Mouse (Mus musculus) layer of hippocampus, adult 2 months (tissue): Measurements from ENCODE around the gene Map4k1. TPM values are rescaled to one million over a fixed set of nuclear protein-coding genes. Genes with fewer than 3 reads are reported as not detected.

Experiments used
- DNase-seq, 2 experiments: peaks; one replicate each; pipeline ENCODE4 v3.0.0; 2022; ENCODE audit warnings: low spot score in 2 of 2
- H3K27ac ChIP-seq: fragments of 200-600 bp; 2 replicates; pipeline ENCODE4 v1.8.1; 2022
- H3K4me3 ChIP-seq: fragments of 200-600 bp; 2 replicates; pipeline ENCODE4 v1.8.1; 2022; ENCODE audit warnings: mild to moderate bottlenecking
- CTCF ChIP-seq: fragments of 200-600 bp; conservative IDR thresholded peaks from 2 replicates; pipeline ENCODE4 v1.8.1; 2022; ENCODE audit warnings: antibody characterized with exemption, mild to moderate bottlenecking, moderate library complexity
- total RNA-seq, 2 experiments: library from RNA; stranded (reverse); gene quantifications; 2 replicates each; pipeline ENCODE4 v1.2.3; 2021

Map4k1 gene
- total RNA-seq, 2 experiments from 2014 or later, result 0.90 to 1.8 TPM

- peak in 1 of 2 experiments; percentile 35 for DNase-seq
- TF ChIP-seq CTCF, result no peak
- Histone ChIP-seq H3K27ac (no peak overlapping the region), H3K4me3 (peak overlapping the region; percentile 47)
These were observed 19.1 kb downstream of the Map4k1 start for GRCm38 (mm10) chr7:29000651-29001605.

GRCm38 (mm10) chr7:29007224-29008101, 25.6 kb downstream of the Map4k1 start:
- TF ChIP-seq CTCF, result no peak
- no peak overlapping the region for H3K27ac ChIP-seq
- DNase-seq, result no peak
- no peak overlapping the region for H3K4me3 ChIP-seq

- Histone ChIP-seq H3K27ac (no peak overlapping the region), H3K4me3 (no peak overlapping the region)
- no peak for TF ChIP-seq CTCF
- no peak for DNase-seq
These were observed 26.3 kb downstream of the Map4k1 start for GRCm38 (mm10) chr7:29008171-29008570.

GRCm38 (mm10) chr7:29008714-29009113, 26.9 kb downstream of the Map4k1 start:
- DNase-seq, result no peak
- Histone ChIP-seq H3K4me3 (no peak overlapping the region), H3K27ac (no peak overlapping the region)
- no peak for TF ChIP-seq CTCF

GRCm38 (mm10) chr7:29014984-29015383, 33.1 kb downstream of the Map4k1 start:
- Histone ChIP-seq H3K27ac (no peak overlapping the region), H3K4me3 (no peak overlapping the region)
- peak; percentile 61 for TF ChIP-seq CTCF
- no peak for DNase-seq

DNA sequence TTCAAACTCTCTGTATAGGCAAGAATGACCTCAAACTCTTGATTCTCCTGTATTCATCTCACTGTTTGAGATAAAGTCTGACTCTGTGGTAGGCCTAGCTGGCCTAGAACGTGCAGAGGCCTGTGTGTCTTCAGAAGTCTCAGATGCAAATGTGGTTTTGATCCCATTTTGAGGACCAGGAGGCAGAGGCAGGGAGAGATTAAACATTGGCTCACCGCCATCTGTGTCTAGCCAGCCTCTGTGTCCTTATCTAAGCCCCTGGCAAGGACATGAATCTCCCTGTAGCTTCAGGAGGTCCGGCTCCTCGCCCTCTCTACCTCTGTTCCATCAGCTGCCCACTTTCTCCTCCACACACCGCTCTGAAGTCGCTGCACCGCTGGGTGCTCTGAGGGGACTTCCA, 34.6 kb downstream of the Map4k1 start:
- TF ChIP-seq CTCF, result no peak
- H3K4me3 ChIP-seq, result no peak overlapping the region
- no peak for DNase-seq
- no peak overlapping the region for H3K27ac ChIP-seq

- TF ChIP-seq CTCF, result no peak
- no peak for DNase-seq
- no peak overlapping the region for H3K27ac ChIP-seq
- H3K4me3 ChIP-seq, result no peak overlapping the region
These were observed 35.4 kb downstream of the Map4k1 start for GRCm38 (mm10) chr7:29017222-29017621.

DNA sequence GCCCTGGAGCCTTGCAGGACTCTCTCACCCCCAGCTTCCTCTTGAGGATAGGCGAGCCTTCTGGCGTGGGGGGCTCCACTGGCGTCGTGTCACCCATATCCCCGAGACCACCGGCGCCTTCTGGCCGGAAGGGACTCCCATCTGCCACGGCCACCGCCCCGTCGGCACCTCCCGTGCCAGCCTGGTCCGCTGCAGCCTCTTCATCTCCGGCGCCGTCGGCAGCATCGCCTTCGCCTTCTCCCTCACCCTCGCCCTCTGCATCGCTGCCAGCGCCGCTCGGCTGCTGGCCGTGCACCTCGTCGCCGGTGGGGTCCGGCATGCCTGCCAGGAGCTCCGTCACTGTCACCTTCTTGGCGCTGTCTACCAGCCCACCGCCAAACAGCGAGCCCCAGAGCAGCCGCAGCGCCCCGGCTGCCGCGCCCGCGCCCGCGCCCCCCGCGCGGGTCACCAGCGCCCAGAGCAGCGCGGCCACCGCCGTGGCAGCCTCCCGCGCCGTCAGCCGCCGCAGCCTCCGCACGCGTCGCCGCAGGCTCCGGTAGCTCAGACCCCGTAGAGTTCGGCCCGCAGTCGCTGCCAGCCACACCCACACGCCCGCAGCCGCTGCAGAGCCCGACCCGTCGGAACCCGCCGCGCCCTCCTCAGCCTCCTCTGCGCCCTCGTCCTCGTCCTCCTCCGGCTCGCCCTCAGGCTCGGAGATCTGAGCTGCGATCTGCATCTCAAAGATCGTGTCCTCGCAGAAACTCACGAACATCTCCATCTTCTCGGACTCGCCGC, 37.8 kb downstream of the Map4k1 start:
- H3K27ac ChIP-seq, result no peak overlapping the region
- H3K4me3 ChIP-seq, result peak overlapping the region; percentile 8; the same call in 1 of the 2 replicates
- no peak for TF ChIP-seq CTCF
- DNase-seq, result no peak

DNA sequence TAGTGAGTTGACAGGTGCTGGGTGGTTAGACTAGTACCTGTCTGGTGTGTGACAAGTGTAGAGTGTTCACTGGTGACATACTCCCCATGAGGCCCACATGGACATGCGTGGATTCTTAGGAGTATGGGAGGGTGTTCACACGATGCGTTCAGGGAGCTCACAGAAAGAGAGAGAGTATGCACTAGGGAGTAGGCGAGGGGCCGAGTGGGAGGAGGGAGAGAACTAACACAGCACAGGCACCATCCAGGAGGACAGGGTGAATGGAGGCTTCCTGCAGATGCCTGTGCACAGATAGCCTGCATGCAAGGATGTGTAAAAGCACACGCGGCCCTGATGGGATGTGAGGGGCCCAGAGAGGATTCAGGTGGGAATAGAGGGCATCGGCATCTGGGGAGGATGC, 40.6 kb downstream of the Map4k1 start:
- no peak overlapping the region for H3K27ac ChIP-seq
- H3K4me3 ChIP-seq, result no peak overlapping the region
- DNase-seq, result no peak
- no peak for TF ChIP-seq CTCF

DNA sequence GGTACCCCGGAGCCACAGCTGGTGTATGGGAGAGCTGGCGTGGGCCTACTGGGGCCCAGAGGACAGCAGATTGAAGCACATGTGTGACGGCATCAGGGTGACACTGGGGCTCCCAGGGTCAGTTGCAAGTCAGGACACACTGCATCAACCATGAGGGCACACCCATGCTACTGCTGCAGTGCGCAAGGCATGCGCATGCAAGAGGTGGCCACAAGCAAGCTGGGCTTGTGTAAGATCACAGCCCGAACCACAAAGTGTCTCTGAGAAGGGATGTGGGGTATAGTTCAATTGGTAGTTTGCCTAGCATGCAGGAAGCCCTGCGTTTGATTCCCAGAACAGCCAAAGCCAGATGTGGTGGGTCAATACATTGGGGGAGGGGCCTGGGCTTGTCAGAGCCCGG, 41.7 kb downstream of the Map4k1 start:
- Histone ChIP-seq H3K27ac (no peak overlapping the region), H3K4me3 (no peak overlapping the region)
- DNase-seq, result no peak
- TF ChIP-seq CTCF, result no peak

GRCm38 (mm10) chr7:29025566-29025965, 43.7 kb downstream of the Map4k1 start:
- no peak for DNase-seq
- TF ChIP-seq CTCF, result no peak
- no peak overlapping the region for H3K4me3 ChIP-seq
- H3K27ac ChIP-seq, result no peak overlapping the region

- no peak overlapping the region for H3K27ac ChIP-seq
- no peak for DNase-seq
- H3K4me3 ChIP-seq, result no peak overlapping the region
- no peak for TF ChIP-seq CTCF
These were observed 44.3 kb downstream of the Map4k1 start for GRCm38 (mm10) chr7:29026195-29026594.
